Comparison of ENCODE assay signal across 8 mouse cellular contexts in genomic region chr2:32447264-32447936, GRCm38 (mm10). TPM values are rescaled to one million over a fixed set of nuclear protein-coding genes. Genes with fewer than 3 reads are reported as not detected.
DNase-seq lines count a peak whose midpoint lies in the region; ATAC-seq and TF ChIP-seq lines count a peak whose summit lies in the region.

No protein-coding gene starts in this region.

- peak overlapping the region; percentile 38 for H3K4me2 ChIP-seq in kidney, embryonic 15.5 days

- 64% methylated on average over 9 of the region's 9 CpGs for WGBS in kidney, embryonic 15.5 days

- H3K4me1 ChIP-seq in testis, adult 2 months (ENCODE audit: control insufficient read depth, insufficient read depth, low read length) = peaks cover 9% of the 10 kb centered on the region
- peaks cover 33% of the 10 kb centered on the region for H3K4me1 ChIP-seq in kidney, embryonic 15.5 days

- peak; percentile 51 for DNase-seq in adrenal gland, adult 2 months
- DNase-seq in adrenal gland, postnatal 4 days (ENCODE audit: low spot score in 2 of 2) = no peak
- DNase-seq in testis, postnatal 10 days (ENCODE audit: low spot score) = no peak
- peak; percentile 65 to 67 for DNase-seq in lung, postnatal 4 days
- peak; percentile 87 for DNase-seq in thymus, postnatal 0 days (ENCODE audit: low spot score)

- no peak for ATAC-seq in kidney, embryonic 15.5 days (replicated peaks; ENCODE audit: low FRiP score)
- ATAC-seq in megakaryocyte progenitor cell, adult 5-6 weeks (replicated peaks; ENCODE audit: poor library complexity) = no peak

- no peak for TF ChIP-seq CTCF in testis, adult 2 months (IDR thresholded peaks at IDR 0.05; ENCODE audit: control insufficient read depth, insufficient read depth, insufficient replicate concordance, low read depth, low read length)

- no peak for TF ChIP-seq POLR2A in testis, adult 2 months (IDR thresholded peaks at IDR 0.05; ENCODE audit: control insufficient read depth, low read depth, low read length)

- H3K4me3 ChIP-seq in testis, adult 2 months (ENCODE audit: control insufficient read depth, low read depth, low read length) = peak overlapping the region; percentile 75
- no peak overlapping the region for H3K4me3 ChIP-seq in kidney, embryonic 15.5 days (replicated peaks)

- H3K27ac ChIP-seq in testis, adult 2 months (ENCODE audit: control insufficient read depth, insufficient read depth, low read depth, low read length) = peak overlapping the region; percentile 56
- H3K27ac ChIP-seq in kidney, embryonic 15.5 days = peak overlapping the region; percentile 90

- H3K9me3 ChIP-seq in kidney, embryonic 15.5 days (replicated peaks) = no peaks in the 10 kb centered on the region

- H3K27me3 ChIP-seq in testis, adult 2 months (ENCODE audit: control insufficient read depth, insufficient read depth, low read length) = no peaks in the 10 kb centered on the region
- H3K27me3 ChIP-seq in kidney, embryonic 15.5 days = no peaks in the 10 kb centered on the region

- H3K36me3 ChIP-seq in testis, adult 2 months (ENCODE audit: control insufficient read depth, insufficient read depth, low read length) = no peaks in the 10 kb centered on the region
- peaks cover 15% of the 10 kb centered on the region for H3K36me3 ChIP-seq in kidney, embryonic 15.5 days

- H3K9ac ChIP-seq in kidney, embryonic 15.5 days = no peak overlapping the region

RNA-seq across cellular contexts. Expression of gene Naif1, which starts 2.9 kb away (rescaled TPM):
- 1 to 10 TPM; 5.1 to 5.9 TPM for total RNA-seq in adrenal gland, adult 2 months (2021)
- polyA plus RNA-seq in adrenal gland, adult 2 months (2012; rRNA removed) = 6.1 and 6.6 TPM in 2 replicates
- total RNA-seq in adrenal gland, postnatal 4 days (2021) = 1 to 10 TPM; 4.1 to 4.2 TPM
- 19.9 and 22.7 TPM in 2 replicates for polyA plus RNA-seq in testis, adult 2 months (2012; rRNA removed)
- polyA plus RNA-seq in kidney, embryonic 15.5 days (2015; fragmentation: Nextera tagmentation; extraction: Ambion mirVana) = 6.3 and 6.8 TPM in 2 replicates
- 5.4 and 6.2 TPM in 2 replicates for polyA plus RNA-seq in thymus, postnatal 0 days (2015; fragmentation: Nextera tagmentation; extraction: Ambion mirVana)
- 1.5 and 1.9 TPM in 2 replicates for total RNA-seq in megakaryocyte progenitor cell, adult 5-6 weeks (2015)
- 3.5 TPM in 2 replicates for total RNA-seq in megakaryocyte progenitor cell, adult 5-6 weeks (2017)

RNA-seq across cellular contexts. Expression of gene Slc25a25, which starts 3.8 kb away (rescaled TPM):
- 10 to 100 TPM; 34.0 to 79.5 TPM for total RNA-seq in adrenal gland, adult 2 months (2021)
- 35.2 and 36.8 TPM in 2 replicates for polyA plus RNA-seq in adrenal gland, adult 2 months (2012; rRNA removed)
- total RNA-seq in adrenal gland, postnatal 4 days (2021) = 10 to 100 TPM; 28.0 to 33.7 TPM
- polyA plus RNA-seq in testis, adult 2 months (2012; rRNA removed) = 36.7 and 38.4 TPM in 2 replicates
- 20.4 and 20.7 TPM in 2 replicates for polyA plus RNA-seq in kidney, embryonic 15.5 days (2015; fragmentation: Nextera tagmentation; extraction: Ambion mirVana)
- 16.3 and 18.9 TPM in 2 replicates for polyA plus RNA-seq in thymus, postnatal 0 days (2015; fragmentation: Nextera tagmentation; extraction: Ambion mirVana)
- total RNA-seq in megakaryocyte progenitor cell, adult 5-6 weeks (2015) = 5.2 and 6.4 TPM in 2 replicates
- total RNA-seq in megakaryocyte progenitor cell, adult 5-6 weeks (2017) = 10.7 and 11.5 TPM in 2 replicates

RNA-seq across cellular contexts. Expression of gene Ptges2, which starts 51.7 kb away (rescaled TPM):
- 10 to 100 TPM; 55.3 to 69.6 TPM for total RNA-seq in adrenal gland, adult 2 months (2021)
- polyA plus RNA-seq in adrenal gland, adult 2 months (2012; rRNA removed) = 35.6 and 50.7 TPM in 2 replicates
- 10 to 100 TPM; 49.2 to 60.7 TPM for total RNA-seq in adrenal gland, postnatal 4 days (2021)
- 7.5 and 7.6 TPM in 2 replicates for polyA plus RNA-seq in testis, adult 2 months (2012; rRNA removed)
- 30.5 and 31.2 TPM in 2 replicates for polyA plus RNA-seq in kidney, embryonic 15.5 days (2015; fragmentation: Nextera tagmentation; extraction: Ambion mirVana)
- polyA plus RNA-seq in thymus, postnatal 0 days (2015; fragmentation: Nextera tagmentation; extraction: Ambion mirVana) = 17.8 and 18.5 TPM in 2 replicates
- 6.3 and 12.1 TPM in 2 replicates for total RNA-seq in megakaryocyte progenitor cell, adult 5-6 weeks (2015)
- total RNA-seq in megakaryocyte progenitor cell, adult 5-6 weeks (2017) = 9.5 and 10.6 TPM in 2 replicates

RNA-seq across cellular contexts. Expression of gene Lcn2, which starts 59.3 kb away (rescaled TPM):
- 1 to 10 TPM; 2.2 to 2.8 TPM for total RNA-seq in adrenal gland, adult 2 months (2021)
- 0.45 and 2.1 TPM in 2 replicates for polyA plus RNA-seq in adrenal gland, adult 2 months (2012; rRNA removed)
- 10 to 100 TPM; 11.5 to 33.6 TPM for total RNA-seq in adrenal gland, postnatal 4 days (2021)
- polyA plus RNA-seq in testis, adult 2 months (2012; rRNA removed) = 197 and 328 TPM in 2 replicates
- polyA plus RNA-seq in kidney, embryonic 15.5 days (2015; fragmentation: Nextera tagmentation; extraction: Ambion mirVana) = 6.8 and 9.1 TPM in 2 replicates
- polyA plus RNA-seq in thymus, postnatal 0 days (2015; fragmentation: Nextera tagmentation; extraction: Ambion mirVana) = 4.3 and 6.3 TPM in 2 replicates
- 437 and 498 TPM in 2 replicates for total RNA-seq in megakaryocyte progenitor cell, adult 5-6 weeks (2015)
- 53.7 and 107 TPM in 2 replicates for total RNA-seq in megakaryocyte progenitor cell, adult 5-6 weeks (2017)

Comparison
In these comparisons a context has a peak if more than half of its experiments do, and no peak if none do; other contexts are left out.
1. DNase-seq: peak in adrenal gland, adult 2 months (single experiment), lung, postnatal 4 days (2 of 2) and thymus, postnatal 0 days (single experiment); none in adrenal gland, postnatal 4 days (0 of 2) and testis, postnatal 10 days (single experiment).